Mouse (Mus musculus): ENCODE data around the gene Calca. TPM values are rescaled to one million over a fixed set of nuclear protein-coding genes. Genes with fewer than 3 reads are reported as not detected.
"Not testable (repeated sequence)": the region's sequence is repeated elsewhere in the genome, so short reads cannot be mapped to it uniquely, and the experiment has no call there.

Gene Calca
- polyA plus RNA-seq, 1 experiment from 2014 or later, result 6.0 TPM

DNA sequence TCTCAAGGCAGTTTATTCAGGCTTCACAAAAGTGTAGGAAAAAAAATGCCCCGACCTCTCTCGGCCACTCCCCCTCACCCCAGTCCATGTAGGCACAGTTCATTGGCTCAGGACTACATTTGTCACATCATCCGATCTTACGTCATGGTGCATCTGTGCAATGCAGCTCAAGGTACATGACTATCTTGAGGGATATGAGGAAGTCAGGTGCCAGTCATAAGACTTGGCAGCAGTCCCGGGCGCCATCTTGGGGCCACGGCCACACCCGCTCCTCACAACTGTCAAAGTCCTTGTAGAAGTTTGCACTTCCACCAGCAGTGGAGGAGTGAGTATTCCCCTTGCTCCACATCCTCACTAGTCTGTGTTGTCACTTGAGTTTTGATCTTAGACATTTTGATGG lies 41.8 kb downstream of the Calca start:
- H3K4me2 ChIP-seq (ENCODE audit: low read depth, low read length); H3K9me3 ChIP-seq (ENCODE audit: control insufficient read depth, low read length); H3K27ac ChIP-seq (ENCODE audit: low read length); H3K4me1 ChIP-seq (replicated peaks; ENCODE audit: control insufficient read depth, insufficient read depth, low read length); ATAC-seq (ENCODE audit: low read depth); H3K9ac ChIP-seq (ENCODE audit: low read length); H3K4me3 ChIP-seq (ENCODE audit: low read length); H3K36me3 ChIP-seq (ENCODE audit: control insufficient read depth, insufficient read depth, low read length); H3K27me3 ChIP-seq (ENCODE audit: control insufficient read depth, insufficient read depth, low read depth, low read length): not testable (repeated sequence)
- WGBS, result 88% methylated on average over 8 of the region's 8 CpGs

DNA sequence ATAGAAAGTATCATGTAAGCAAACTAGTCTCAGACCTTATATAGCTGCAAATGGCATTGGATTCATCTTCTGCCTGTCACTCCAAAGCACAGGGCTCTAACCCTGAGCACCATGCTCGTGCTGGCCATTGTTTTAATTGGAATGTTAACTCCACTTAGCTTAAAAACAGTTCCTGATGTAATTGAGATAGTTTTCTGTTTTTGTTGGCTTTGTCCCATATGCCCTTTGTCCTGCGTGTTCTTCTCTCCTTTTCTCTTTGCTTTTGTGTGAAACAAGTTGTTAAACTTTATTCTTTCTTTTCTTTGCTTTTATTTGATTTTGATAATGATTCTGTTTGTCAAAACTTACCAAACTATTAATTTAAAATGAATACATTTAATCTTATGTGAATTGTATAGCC lies 53.7 kb downstream of the Calca start:
- no peak overlapping the region for H3K9ac ChIP-seq (ENCODE audit: low read length)
- no peak for ATAC-seq (ENCODE audit: low read depth)
- no peak overlapping the region for H3K4me2 ChIP-seq (ENCODE audit: low read depth, low read length)
- 43% methylated on average over 2 of the region's 2 CpGs for WGBS
- H3K27me3 ChIP-seq (ENCODE audit: control insufficient read depth, insufficient read depth, low read depth, low read length), result no peaks in the 10 kb centered on the region
- H3K4me1 ChIP-seq (replicated peaks; ENCODE audit: control insufficient read depth, insufficient read depth, low read length), result no peaks in the 10 kb centered on the region
- H3K9me3 ChIP-seq (ENCODE audit: control insufficient read depth, low read length), result no peaks in the 10 kb centered on the region
- H3K27ac ChIP-seq (ENCODE audit: low read length), result no peak overlapping the region
- no peaks in the 10 kb centered on the region for H3K36me3 ChIP-seq (ENCODE audit: control insufficient read depth, insufficient read depth, low read length)
- H3K4me3 ChIP-seq (ENCODE audit: low read length), result no peak overlapping the region

Other genes with a start within 250 kb of the Calca start
- gene Pde3b, start 221.1 kb downstream of the Calca start, polyA plus RNA-seq (2015; fragmentation: Nextera tagmentation; extraction: Ambion mirVana), result 3.2 and 3.9 TPM in 2 replicates
- gene Cyp2r1, start 73.4 kb downstream of the Calca start, polyA plus RNA-seq (2015; fragmentation: Nextera tagmentation; extraction: Ambion mirVana), result 1.9 and 2.1 TPM in 2 replicates
- 0.30 and 0.36 TPM in 2 replicates for gene Calcb, start 82.3 kb upstream of the Calca start, polyA plus RNA-seq (2015; fragmentation: Nextera tagmentation; extraction: Ambion mirVana)
- 2.8 and 4.5 TPM in 2 replicates for gene Insc, start 107.3 kb upstream of the Calca start, polyA plus RNA-seq (2015; fragmentation: Nextera tagmentation; extraction: Ambion mirVana)